Mouse (Mus musculus): ENCODE measurements around the gene Cfap77. TPM values are rescaled to one million over a fixed set of nuclear protein-coding genes. Genes with fewer than 3 reads are reported as not detected.

The Cfap77 gene
- polyA plus RNA-seq, 1 experiment = not detected

GRCm38 (mm10) chr2:28917156-28917517 is 137.7 kb downstream of the Cfap77 start:
- no peak overlapping the region for H3K27ac ChIP-seq (ENCODE audit: insufficient read depth, low read depth, low read length)
- H3K4me1 ChIP-seq (ENCODE audit: control insufficient read depth, insufficient read depth, low read length) = no peaks in the 10 kb centered on the region
- no peak for TF ChIP-seq POLR2A (IDR thresholded peaks at IDR 0.05; ENCODE audit: borderline replicate concordance, low read depth, low read length)
- TF ChIP-seq CTCF (IDR thresholded peaks at IDR 0.05; ENCODE audit: low read depth, low read length) = no peak
- no peak overlapping the region for H3K4me3 ChIP-seq (ENCODE audit: insufficient read depth, low read length)

GRCm38 (mm10) chr2:28916513-28916865 is 138.4 kb downstream of the Cfap77 start, which contains the start of gene Barhl1:
Barhl1 (minus strand) TSS chr2:28916668.
- TF ChIP-seq POLR2A (IDR thresholded peaks at IDR 0.05; ENCODE audit: borderline replicate concordance, low read depth, low read length) = no peak
- no peak for TF ChIP-seq CTCF (IDR thresholded peaks at IDR 0.05; ENCODE audit: low read depth, low read length)
- H3K4me1 ChIP-seq (ENCODE audit: control insufficient read depth, insufficient read depth, low read length) = no peaks in the 10 kb centered on the region
- H3K4me3 ChIP-seq (ENCODE audit: insufficient read depth, low read length) = peak within 1 kb of the TSS; percentile 22; the same call in 1 of the 2 replicates
- H3K27ac ChIP-seq (ENCODE audit: insufficient read depth, low read depth, low read length) = no peak within 1 kb of the TSS

- TF ChIP-seq CTCF (IDR thresholded peaks at IDR 0.05; ENCODE audit: low read depth, low read length) (no peak), POLR2A (IDR thresholded peaks at IDR 0.05; ENCODE audit: borderline replicate concordance, low read depth, low read length) (no peak)
- Histone ChIP-seq H3K27ac (ENCODE audit: insufficient read depth, low read depth, low read length) (no peak overlapping the region), H3K4me3 (ENCODE audit: insufficient read depth, low read length) (no peak overlapping the region), H3K4me1 (ENCODE audit: control insufficient read depth, insufficient read depth, low read length) (no peaks in the 10 kb centered on the region)
Measured at GRCm38 (mm10) chr2:28915768-28916512, 138.9 kb downstream of the Cfap77 start.

- Histone ChIP-seq H3K27ac (ENCODE audit: insufficient read depth, low read depth, low read length) (no peak overlapping the region), H3K4me1 (ENCODE audit: control insufficient read depth, insufficient read depth, low read length) (no peaks in the 10 kb centered on the region), H3K4me3 (ENCODE audit: insufficient read depth, low read length) (no peak overlapping the region)
- TF ChIP-seq CTCF (IDR thresholded peaks at IDR 0.05; ENCODE audit: low read depth, low read length) (no peak), POLR2A (IDR thresholded peaks at IDR 0.05; ENCODE audit: borderline replicate concordance, low read depth, low read length) (no peak)
Measured at GRCm38 (mm10) chr2:28915104-28915738, 139.6 kb downstream of the Cfap77 start.

GRCm38 (mm10) chr2:28914121-28914520 is 140.7 kb downstream of the Cfap77 start:
- TF ChIP-seq POLR2A (IDR thresholded peaks at IDR 0.05; ENCODE audit: borderline replicate concordance, low read depth, low read length) (no peak), CTCF (IDR thresholded peaks at IDR 0.05; ENCODE audit: low read depth, low read length) (no peak)
- H3K27ac ChIP-seq (ENCODE audit: insufficient read depth, low read depth, low read length) = no peak overlapping the region
- H3K4me1 ChIP-seq (ENCODE audit: control insufficient read depth, insufficient read depth, low read length) = no peaks in the 10 kb centered on the region
- no peak overlapping the region for H3K4me3 ChIP-seq (ENCODE audit: insufficient read depth, low read length)

GRCm38 (mm10) chr2:28912961-28913360 is 141.9 kb downstream of the Cfap77 start:
- Histone ChIP-seq H3K4me3 (ENCODE audit: insufficient read depth, low read length) (no peak overlapping the region), H3K27ac (ENCODE audit: insufficient read depth, low read depth, low read length) (no peak overlapping the region), H3K4me1 (ENCODE audit: control insufficient read depth, insufficient read depth, low read length) (no peaks in the 10 kb centered on the region)
- TF ChIP-seq CTCF (IDR thresholded peaks at IDR 0.05; ENCODE audit: low read depth, low read length) (no peak), POLR2A (IDR thresholded peaks at IDR 0.05; ENCODE audit: borderline replicate concordance, low read depth, low read length) (no peak)

- Histone ChIP-seq H3K4me1 (ENCODE audit: control insufficient read depth, insufficient read depth, low read length) (no peaks in the 10 kb centered on the region), H3K27ac (ENCODE audit: insufficient read depth, low read depth, low read length) (no peak overlapping the region), H3K4me3 (ENCODE audit: insufficient read depth, low read length) (no peak overlapping the region)
- no peak for TF ChIP-seq POLR2A (IDR thresholded peaks at IDR 0.05; ENCODE audit: borderline replicate concordance, low read depth, low read length)
- no peak for TF ChIP-seq CTCF (IDR thresholded peaks at IDR 0.05; ENCODE audit: low read depth, low read length)
Measured at GRCm38 (mm10) chr2:28912039-28912700, 142.7 kb downstream of the Cfap77 start.

GRCm38 (mm10) chr2:28911331-28912038 is 143.4 kb downstream of the Cfap77 start:
- Histone ChIP-seq H3K4me3 (ENCODE audit: insufficient read depth, low read length) (no peak overlapping the region), H3K27ac (ENCODE audit: insufficient read depth, low read depth, low read length) (no peak overlapping the region), H3K4me1 (ENCODE audit: control insufficient read depth, insufficient read depth, low read length) (no peaks in the 10 kb centered on the region)
- TF ChIP-seq POLR2A (IDR thresholded peaks at IDR 0.05; ENCODE audit: borderline replicate concordance, low read depth, low read length) (no peak), CTCF (IDR thresholded peaks at IDR 0.05; ENCODE audit: low read depth, low read length) (no peak)

- H3K4me3 ChIP-seq (ENCODE audit: insufficient read depth, low read length) = no peak overlapping the region
- no peak for TF ChIP-seq POLR2A (IDR thresholded peaks at IDR 0.05; ENCODE audit: borderline replicate concordance, low read depth, low read length)
- TF ChIP-seq CTCF (IDR thresholded peaks at IDR 0.05; ENCODE audit: low read depth, low read length) = no peak
- H3K27ac ChIP-seq (ENCODE audit: insufficient read depth, low read depth, low read length) = no peak overlapping the region
- no peaks in the 10 kb centered on the region for H3K4me1 ChIP-seq (ENCODE audit: control insufficient read depth, insufficient read depth, low read length)
Measured at GRCm38 (mm10) chr2:28910877-28911276, 144.0 kb downstream of the Cfap77 start.
